Mouse (Mus musculus) Patski (cell line): Measurements from ENCODE around the gene Oard1. TPM values are rescaled to one million over a fixed set of nuclear protein-coding genes. Genes with fewer than 3 reads are reported as not detected.

Experiments
- ATAC-seq: fragments of 100-300 bp; one replicate; pipeline ENCODE4 v1.8.0; 2021
- CTCF ChIA-PET: fragments of 350-600 bp; sonication (Branson Sonifier 250); formaldehyde crosslinking; loops from one replicate; lab custom pipeline; 2022; ENCODE audit warnings: inconsistent platforms; lab: Charles Lee
- POLR2A ChIA-PET: fragments of 350-600 bp; sonication (Branson Sonifier 250); formaldehyde crosslinking; loops from one replicate; lab custom pipeline; 2022; ENCODE audit warnings: antibody characterized with exemption, inconsistent platforms; lab: Charles Lee
- DNase-seq: peaks from one replicate; pipeline ENCODE4 v3.0.0-alpha.2; 2011; ENCODE audit warnings: low read depth, low spot score
- H3K27me3 ChIP-seq: fragments of 371-371 bp; one replicate; pipeline ENCODE4 v1.5.1; 2021
- CTCF ChIP-seq: fragments of 100-300 bp; IDR thresholded peaks from one replicate; pipeline ENCODE4 v1.5.1; 2021
- in situ Hi-C: fragments of 300-500 bp; cut with MboI; formaldehyde crosslinking; loops from 3 replicates; pipeline ENCODE4 v1.11.1; 2018; ENCODE audit warnings: low pct_unique_long_range_greater_than_20kb, mixed read lengths
- polyA plus RNA-seq: library from polyadenylated mRNA; unstranded; gene quantifications from one replicate; pipeline ENCODE4 v1.2.3, GENCODE M21; 2021

The Oard1 gene
- 37.7 TPM for polyA plus RNA-seq

DNA sequence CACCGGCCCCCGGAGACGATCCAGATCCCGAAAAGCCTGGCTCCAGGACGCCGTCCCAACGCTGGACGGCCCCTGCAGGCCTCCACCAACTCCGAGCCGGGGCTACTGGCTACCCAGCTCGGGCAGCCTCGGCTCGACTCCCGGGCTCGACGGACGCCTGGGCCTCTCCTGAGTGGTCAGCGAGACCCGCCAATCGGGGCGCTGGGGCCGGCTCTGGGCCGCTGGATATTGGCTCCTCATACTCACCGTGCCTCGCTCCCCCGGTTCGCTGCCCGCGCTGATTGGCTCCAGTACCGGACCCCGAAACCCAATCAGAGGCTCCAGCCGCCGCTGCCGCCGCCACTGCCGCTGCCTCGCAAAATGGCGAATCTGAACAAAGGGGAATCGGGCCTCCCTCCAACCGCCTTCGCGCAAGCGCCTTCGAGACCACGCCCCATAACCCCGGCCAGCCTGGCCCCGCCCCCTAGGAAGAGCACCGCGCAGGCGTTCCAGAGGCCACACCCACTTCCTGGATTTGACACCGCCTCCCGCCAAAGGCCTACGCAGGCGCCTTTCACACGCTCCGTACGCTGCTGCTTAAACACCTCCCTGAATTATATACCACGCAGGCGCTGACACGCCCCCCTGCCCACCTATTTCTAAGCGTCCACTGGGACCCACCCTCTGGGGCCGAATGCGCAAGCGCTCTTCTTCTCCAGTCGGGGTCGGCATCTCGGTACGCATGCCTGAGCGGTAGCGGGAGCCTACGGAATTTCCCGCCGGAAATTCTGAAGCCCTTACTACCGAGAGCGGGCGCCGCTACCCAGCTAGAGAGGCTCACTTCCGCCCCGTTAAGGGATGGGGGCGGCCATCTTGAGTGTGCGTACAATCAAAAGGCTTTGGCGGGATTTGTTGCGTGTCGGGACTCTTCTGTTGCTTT is at the start of gene Oard1, which contains the start of gene Nfya:
Gene Oard1, plus strand, starts transcription at position 635 of the 919 bp plus-strand sequence.
Gene Nfya, minus strand, starts transcription at position 527 of the 919 bp plus-strand sequence.
- ATAC-seq = peak; percentile 94
- ChIA-PET CTCF (no interaction called here), POLR2A (interaction anchor here (0.5 kb wide), 1 partner anchor 39 kb away, joined by 3 read pairs; no protein-coding TSS in a partner anchor)
- H3K27me3 ChIP-seq = no peaks in the 10 kb centered on the region
- DNase-seq = peak; percentile 99
- TF ChIP-seq CTCF = no peak
- in situ Hi-C loops = loop anchor here (5.0 to 10.0 kb wide), 3 partner anchors 135 to 995 kb away; no protein-coding TSS in a partner anchor

DNA sequence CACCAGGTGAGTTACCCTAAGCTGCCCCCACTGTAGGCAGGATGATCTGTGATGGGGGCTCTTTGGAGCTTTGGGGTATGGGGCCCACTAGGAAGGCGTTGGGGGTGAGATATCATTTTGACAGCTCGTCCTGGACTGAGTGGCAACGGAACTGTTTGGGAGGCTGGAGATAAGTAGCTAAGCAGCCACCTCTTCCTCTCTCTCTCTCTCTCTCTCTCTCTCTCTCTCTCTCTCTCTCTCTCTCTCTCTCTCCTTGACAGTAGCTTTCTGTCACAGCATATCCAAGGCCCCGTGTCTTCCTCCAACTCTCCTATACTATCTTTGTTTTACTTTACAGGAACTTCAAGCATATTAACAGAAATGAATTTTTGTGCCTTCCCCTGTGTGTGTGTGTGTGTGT is 49.4 kb upstream of the Oard1 start:
- DNase-seq = no peak
- ChIA-PET POLR2A (interaction anchor here (0.6 kb wide), 1 partner anchor 53 kb away, joined by 3 read pairs; no protein-coding TSS in a partner anchor), CTCF (interaction anchor here (0.6 kb wide), 1 partner anchor 46 kb away, joined by 3 read pairs; no protein-coding TSS in a partner anchor)
- no peaks in the 10 kb centered on the region for H3K27me3 ChIP-seq
- ATAC-seq = no peak
- no peak for TF ChIP-seq CTCF
- in situ Hi-C loops = no loop called here

DNA sequence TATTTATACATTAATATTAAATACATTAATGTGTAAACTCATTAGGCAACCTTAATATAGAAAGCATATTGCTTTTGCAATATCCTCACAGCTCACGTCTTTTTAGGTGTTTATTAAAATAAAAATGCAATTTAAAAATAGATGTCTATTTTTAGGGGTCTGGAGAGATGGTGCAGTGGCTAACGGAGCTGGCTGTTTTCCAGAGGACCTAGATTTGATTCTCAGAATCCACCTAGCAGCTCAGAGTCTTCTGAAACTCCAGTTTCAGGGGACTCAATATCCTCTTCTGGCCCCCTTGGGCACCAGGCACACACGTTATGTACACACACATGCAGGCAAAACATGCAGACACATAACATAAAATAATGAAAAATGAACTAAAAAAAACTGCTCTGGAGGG is 47.5 kb upstream of the Oard1 start:
- no peaks in the 10 kb centered on the region for H3K27me3 ChIP-seq
- no peak for TF ChIP-seq CTCF
- DNase-seq (no peak), ATAC-seq (no peak)
- in situ Hi-C loops = no loop called here
- ChIA-PET CTCF (no interaction called here), POLR2A (no interaction called here)

DNA sequence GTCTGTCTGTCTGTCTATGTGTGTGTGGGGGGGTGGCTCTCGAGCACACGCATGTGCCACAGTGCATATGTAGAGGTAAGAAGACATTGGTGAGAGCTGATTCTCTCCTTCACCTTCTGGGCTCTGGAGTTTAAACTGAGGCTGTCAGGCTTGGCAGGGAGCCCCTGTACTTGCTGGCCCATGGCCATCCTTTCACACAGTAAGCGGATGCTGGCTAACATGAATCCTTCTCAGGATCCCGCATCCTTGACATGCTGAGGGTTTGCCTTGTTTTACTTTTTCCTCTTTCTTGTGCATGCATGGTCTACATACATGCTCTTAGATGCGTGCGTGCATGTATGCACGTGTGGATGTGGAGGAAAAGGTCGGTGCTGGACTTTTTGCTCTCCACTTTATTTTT is 46.8 kb upstream of the Oard1 start:
- ChIA-PET CTCF (no interaction called here), POLR2A (no interaction called here)
- no peaks in the 10 kb centered on the region for H3K27me3 ChIP-seq
- in situ Hi-C loops = no loop called here
- no peak for TF ChIP-seq CTCF
- ATAC-seq (no peak), DNase-seq (no peak)

DNA sequence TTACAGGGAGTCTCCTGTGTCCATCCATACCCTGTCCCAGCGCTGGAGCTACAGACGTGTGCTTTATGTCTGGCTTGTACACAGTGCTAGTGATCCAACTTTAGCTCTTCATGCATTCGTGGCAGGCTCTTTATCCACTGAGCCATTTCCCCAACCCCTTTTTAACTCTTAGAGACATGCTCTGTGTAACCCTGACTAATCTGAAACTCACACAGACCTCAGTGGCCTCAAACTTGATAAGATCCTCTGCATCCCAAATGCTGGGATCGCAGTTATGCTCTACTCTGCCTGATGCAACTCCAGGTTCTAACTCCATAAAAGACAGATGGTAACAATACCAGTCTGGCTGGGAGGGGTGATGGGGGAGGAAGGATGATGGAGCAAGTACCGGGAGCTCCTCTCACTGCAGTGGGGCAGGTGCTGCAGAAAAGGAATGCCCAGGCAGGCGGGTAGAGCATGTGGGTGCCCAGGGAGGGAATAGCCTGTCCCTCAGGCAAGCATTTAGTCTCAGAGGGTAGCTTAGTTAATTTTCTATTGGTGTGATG is 46.3 kb upstream of the Oard1 start:
- no peak for DNase-seq

DNA sequence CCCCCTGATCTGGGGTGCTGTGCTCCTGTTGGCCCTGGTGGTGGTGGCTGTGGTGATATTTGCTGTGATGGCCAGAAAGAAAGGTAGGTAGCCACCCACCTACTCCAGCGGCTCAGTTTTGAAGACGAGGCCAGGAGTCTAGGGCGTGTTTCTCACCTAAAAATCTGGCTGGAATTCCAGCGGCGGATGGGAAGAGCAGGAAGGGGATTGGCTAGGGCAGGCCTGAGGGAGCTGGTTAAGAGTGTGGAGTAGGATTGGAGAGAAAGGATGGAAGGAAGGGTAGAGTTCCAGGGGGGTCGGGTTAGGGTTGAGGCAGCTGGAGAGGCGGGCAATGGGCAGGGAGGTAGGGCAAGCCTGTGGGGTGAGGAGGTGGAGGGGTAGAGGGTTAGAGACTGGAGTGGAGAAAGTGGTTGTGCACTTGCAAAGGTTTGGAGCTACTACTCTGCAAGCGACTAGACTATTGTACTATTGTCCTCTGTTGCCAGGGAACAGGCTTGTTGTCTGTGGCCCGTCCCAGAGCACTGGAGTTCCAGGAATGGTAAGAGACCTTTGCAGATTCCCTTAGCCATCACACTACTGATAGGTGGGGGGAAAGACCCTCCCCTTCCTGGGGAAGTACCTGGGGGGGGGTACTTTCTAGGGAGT is 44.2 kb upstream of the Oard1 start:
- in situ Hi-C loops = no loop called here
- no peak for TF ChIP-seq CTCF
- ChIA-PET CTCF (no interaction called here), POLR2A (no interaction called here)
- H3K27me3 ChIP-seq = no peaks in the 10 kb centered on the region
- DNase-seq (no peak), ATAC-seq (no peak)

More for the DNA sequence above, 46.3 kb upstream of the Oard1 start:
- in situ Hi-C loops = no loop called here
- H3K27me3 ChIP-seq = no peaks in the 10 kb centered on the region
- ChIA-PET POLR2A (no interaction called here), CTCF (interaction anchor here (1.6 kb wide), 1 partner anchor 89 kb away, joined by 3 read pairs; no protein-coding TSS in a partner anchor)
- ATAC-seq = no peak
- no peak for TF ChIP-seq CTCF

DNA sequence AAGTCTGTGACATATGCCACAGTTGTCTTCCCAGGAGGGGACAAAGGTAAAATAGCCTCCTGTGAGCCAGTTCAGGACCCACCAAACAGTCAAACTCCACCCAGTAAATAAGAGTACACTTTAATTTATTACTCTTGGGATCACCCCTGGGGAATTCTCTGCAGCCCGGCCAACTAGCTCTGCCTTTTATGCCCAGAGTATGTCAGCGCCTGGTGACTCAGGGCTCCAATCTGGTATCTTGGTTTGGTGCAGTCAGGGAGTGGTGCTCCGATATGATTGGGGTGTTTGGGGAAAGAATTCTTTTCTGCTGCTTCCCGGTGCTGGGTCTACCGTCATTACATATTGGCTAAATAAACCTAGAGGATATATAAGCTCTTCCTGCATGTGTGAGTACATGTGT is 43.0 kb upstream of the Oard1 start:
- ChIA-PET CTCF (no interaction called here), POLR2A (no interaction called here)
- TF ChIP-seq CTCF = no peak
- in situ Hi-C loops = no loop called here
- ATAC-seq = no peak
- no peaks in the 10 kb centered on the region for H3K27me3 ChIP-seq
- DNase-seq = no peak

DNA sequence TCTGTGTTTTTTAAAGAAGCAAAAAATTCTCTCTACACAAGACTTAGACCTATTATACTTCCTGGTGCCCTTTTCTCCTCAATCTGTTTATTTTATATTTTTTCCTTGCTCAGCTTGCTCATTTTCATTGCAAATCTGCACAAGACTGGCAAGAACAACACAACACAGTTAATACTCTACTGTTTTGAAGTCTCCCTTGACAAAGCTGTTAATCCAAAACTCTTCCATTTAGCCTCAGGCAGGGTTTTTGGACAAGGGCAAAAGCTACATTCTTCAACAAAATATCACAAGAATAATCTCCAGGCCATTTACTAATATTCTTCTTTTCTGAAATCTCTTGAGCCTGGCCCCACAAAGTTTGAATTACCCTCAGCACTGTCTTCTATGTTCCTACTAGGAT is 38.2 kb upstream of the Oard1 start:
- in situ Hi-C loops = no loop called here
- no peak for TF ChIP-seq CTCF
- no peak for DNase-seq
- ChIA-PET POLR2A (no interaction called here), CTCF (interaction anchor here (1.0 kb wide), 1 partner anchor 9 kb away, joined by 3 read pairs; no protein-coding TSS in a partner anchor)
- no peaks in the 10 kb centered on the region for H3K27me3 ChIP-seq
- no peak for ATAC-seq

DNA sequence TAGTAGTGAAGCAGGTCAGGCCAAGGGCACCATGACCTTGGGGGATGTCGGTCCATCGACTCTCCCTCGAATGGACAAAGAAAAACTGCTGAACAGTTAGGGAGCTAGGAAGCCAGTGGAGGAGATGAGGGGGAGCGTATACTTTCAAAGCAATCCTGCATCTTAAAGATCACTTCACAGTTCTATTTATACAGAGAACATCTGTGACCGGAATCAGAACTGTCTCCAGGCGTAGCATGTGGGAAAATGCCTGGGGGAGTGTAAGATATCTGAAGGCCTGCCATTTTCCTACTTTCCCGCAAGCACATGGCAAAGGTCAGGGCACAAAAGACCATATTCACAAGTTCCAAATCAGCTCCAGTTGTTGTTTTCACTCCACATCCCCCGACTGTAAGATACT is 36.8 kb upstream of the Oard1 start:
- CTCF ChIA-PET = no interaction called here
- H3K27me3 ChIP-seq = no peaks in the 10 kb centered on the region
- DNase-seq (no peak), ATAC-seq (no peak)
- TF ChIP-seq CTCF = no peak
- in situ Hi-C loops = no loop called here
- POLR2A ChIA-PET = no interaction called here

DNA sequence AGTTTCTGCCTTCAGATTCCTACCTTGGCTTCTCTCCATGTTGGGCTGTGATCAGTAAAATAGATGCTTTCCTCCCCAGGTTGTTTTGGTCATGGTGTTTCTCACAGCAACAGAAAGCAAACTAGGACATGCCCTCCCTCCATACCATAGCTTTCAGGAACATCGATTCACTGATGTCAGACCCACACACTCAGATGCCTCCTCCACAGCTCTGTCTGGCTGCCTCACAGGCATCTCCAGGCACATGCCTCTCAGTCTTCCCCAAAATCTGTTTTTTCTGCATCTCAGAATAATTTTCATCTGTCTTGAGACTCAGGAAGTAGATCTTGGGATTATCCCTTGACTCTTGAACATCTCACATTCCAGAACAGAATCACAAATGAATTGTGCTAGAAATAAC is 33.7 kb upstream of the Oard1 start:
- in situ Hi-C loops = no loop called here
- ChIA-PET POLR2A (no interaction called here), CTCF (no interaction called here)
- no peak for TF ChIP-seq CTCF
- DNase-seq = no peak
- H3K27me3 ChIP-seq = no peaks in the 10 kb centered on the region
- no peak for ATAC-seq
